Mouse (Mus musculus) ES-Bruce4 (cell line): ENCODE data around the gene Camta1. TPM values are rescaled to one million over a fixed set of nuclear protein-coding genes. Genes with fewer than 3 reads are reported as not detected.

Source experiments
- H3K27ac ChIP-seq: 2 replicates; pipeline ENCODE4 v1.5.1; 2012; ENCODE audit warnings: low read length, inconsistent platforms; ENCODE audit not compliant: insufficient read depth
- H3K27me3 ChIP-seq: 2 replicates; pipeline ENCODE4 v1.6.1; 2012; ENCODE audit warnings: mild to moderate bottlenecking, low read length, inconsistent platforms; ENCODE audit not compliant: control insufficient read depth, poor library complexity, insufficient read depth, severe bottlenecking
- H3K36me3 ChIP-seq: 2 replicates; pipeline ENCODE4 v1.6.1; 2012; ENCODE audit warnings: inconsistent platforms, mild to moderate bottlenecking, low read length, moderate library complexity; ENCODE audit not compliant: control insufficient read depth, poor library complexity, insufficient read depth, severe bottlenecking
- H3K4me1 ChIP-seq: one replicate; pipeline ENCODE4 v1.8.1; 2011; ENCODE audit warnings: low read length; ENCODE audit not compliant: control insufficient read depth, insufficient read depth
- H3K4me3 ChIP-seq: 2 replicates; pipeline ENCODE4 v1.5.1; 2011; ENCODE audit warnings: low read depth, mild to moderate bottlenecking, low read length
- H3K9ac ChIP-seq: 2 replicates; pipeline ENCODE4 v1.6.1; 2012; ENCODE audit warnings: low read depth, mild to moderate bottlenecking, inconsistent platforms; ENCODE audit not compliant: poor library complexity, severe bottlenecking
- H3K9me3 ChIP-seq: replicated peaks from 2 replicates; pipeline ENCODE4 v1.6.1; 2012; ENCODE audit warnings: mild to moderate bottlenecking, low read length, inconsistent platforms; ENCODE audit not compliant: control insufficient read depth, poor library complexity, insufficient read depth, severe bottlenecking
- CTCF ChIP-seq: IDR thresholded peaks from one replicate; pipeline ENCODE4 v1.8.1; 2011; ENCODE audit warnings: low read depth, low read length
- EP300 ChIP-seq: IDR thresholded peaks from 2 replicates; pipeline ENCODE4 v1.6.1; 2011; ENCODE audit warnings: low read depth, low read length; ENCODE audit not compliant: insufficient read depth
- POLR2A ChIP-seq: IDR thresholded peaks from one replicate; pipeline ENCODE4 v1.8.1; 2011; ENCODE audit warnings: low read length; ENCODE audit not compliant: insufficient read depth
- polyA plus RNA-seq: library from polyadenylated mRNA; stranded (reverse); fragments of >200 nt; gene quantifications from 2 replicates; pipeline ENCODE4 v1.2.4, GENCODE M21; 2011; ENCODE audit warnings: low read depth; ENCODE audit not compliant: missing spikeins, insufficient read depth, insufficient read length

Gene Camta1
- polyA plus RNA-seq, 1 experiment = 85.3 TPM

DNA sequence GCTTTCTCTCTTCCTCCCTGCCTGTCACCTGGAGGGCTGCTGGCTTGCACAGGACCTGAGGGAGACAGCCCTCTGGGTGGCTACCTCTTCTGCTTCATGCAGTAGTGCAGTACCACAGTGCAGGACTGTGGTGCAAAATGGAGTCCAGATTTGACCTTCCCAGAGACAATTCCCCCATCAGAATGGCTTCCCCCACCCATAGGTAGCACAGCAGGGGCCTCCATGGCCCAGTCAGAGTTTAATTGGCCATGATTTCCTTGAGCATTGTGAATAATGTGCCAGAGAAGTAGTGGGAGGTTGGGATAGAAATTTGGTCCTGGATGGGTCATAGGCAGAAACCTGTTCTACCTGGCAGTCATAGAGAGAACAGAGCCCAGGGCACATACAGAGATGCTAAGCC is 136.8 kb downstream of the Camta1 start:
- no peaks in the 10 kb centered on the region for H3K36me3 ChIP-seq
- no peaks in the 10 kb centered on the region for H3K4me1 ChIP-seq
- TF ChIP-seq CTCF (no peak), POLR2A (no peak), EP300 (no peak)
- H3K27ac ChIP-seq = no peak overlapping the region
- H3K27me3 ChIP-seq = no peaks in the 10 kb centered on the region
- no peak overlapping the region for H3K9ac ChIP-seq
- H3K4me3 ChIP-seq = no peak overlapping the region
- no peaks in the 10 kb centered on the region for H3K9me3 ChIP-seq

DNA sequence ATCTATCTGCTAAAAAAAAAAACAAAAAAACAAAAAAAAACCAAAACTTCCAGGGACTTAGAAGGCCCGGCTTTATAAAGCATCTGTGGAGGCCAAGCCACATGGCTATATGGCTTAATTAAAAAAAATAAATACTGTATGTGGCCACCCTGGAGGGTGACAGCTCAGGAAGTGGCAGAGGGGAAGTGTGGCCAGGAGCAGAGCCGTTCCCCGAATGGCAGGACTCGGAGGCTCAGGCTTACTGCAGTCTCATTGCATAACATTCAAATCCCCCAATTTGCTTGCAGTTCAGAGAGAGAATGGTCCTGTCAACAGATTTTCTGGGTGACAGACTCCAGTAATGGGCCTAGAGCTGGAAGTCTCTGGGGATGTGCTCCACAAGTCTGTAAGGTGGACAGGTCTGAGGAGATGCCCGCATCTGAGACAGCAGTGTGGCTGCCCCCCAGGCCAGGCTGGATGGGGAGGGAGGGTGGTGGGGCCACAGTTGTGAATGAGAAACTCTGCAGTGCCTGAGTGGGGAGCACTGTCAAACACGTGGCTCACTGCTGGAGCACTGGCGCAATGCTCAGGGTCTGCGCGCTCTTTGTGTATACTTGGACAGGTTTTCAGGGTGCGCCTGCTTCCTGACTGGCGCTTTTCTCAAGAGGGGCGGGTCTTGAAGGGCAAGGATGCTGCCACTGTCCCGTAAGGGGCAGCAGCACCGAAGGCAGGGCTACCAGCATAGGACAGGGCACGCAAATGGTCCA is 140.8 kb downstream of the Camta1 start:
- no peak overlapping the region for H3K9ac ChIP-seq
- H3K9me3 ChIP-seq = no peaks in the 10 kb centered on the region
- no peak overlapping the region for H3K4me3 ChIP-seq
- H3K27ac ChIP-seq = no peak overlapping the region
- H3K36me3 ChIP-seq = no peaks in the 10 kb centered on the region
- H3K27me3 ChIP-seq = no peaks in the 10 kb centered on the region
- no peaks in the 10 kb centered on the region for H3K4me1 ChIP-seq
- TF ChIP-seq CTCF (no peak), POLR2A (no peak), EP300 (no peak)

DNA sequence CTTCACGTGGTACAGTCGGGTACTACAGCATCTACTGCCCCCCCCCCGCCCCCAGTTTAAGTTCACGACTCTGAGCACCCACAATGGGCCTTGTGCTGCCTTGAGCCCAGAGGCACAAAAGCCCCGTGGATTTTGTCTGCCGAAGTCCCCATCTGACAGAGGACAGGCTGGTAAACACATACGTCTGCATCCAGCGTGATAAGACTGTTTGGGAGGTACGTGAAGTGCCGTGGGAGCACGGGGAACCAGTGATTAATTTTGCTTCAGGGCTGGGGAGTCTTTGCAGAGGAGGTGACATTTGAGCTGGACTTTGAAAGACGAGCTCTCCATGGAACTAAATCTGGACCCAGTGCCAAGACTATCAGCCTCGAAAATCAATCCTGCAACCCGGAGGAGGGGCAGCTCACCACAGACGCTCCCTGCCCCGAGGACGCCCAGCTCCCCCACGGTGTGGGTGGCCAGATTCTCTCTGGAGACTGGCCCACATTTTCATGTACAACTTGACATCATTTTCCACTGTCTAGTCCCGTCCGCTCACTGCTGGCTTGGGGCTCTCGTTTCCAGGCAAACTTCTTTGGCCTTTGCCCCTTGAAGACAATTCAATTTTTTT is 142.7 kb downstream of the Camta1 start:
- H3K9ac ChIP-seq = no peak overlapping the region
- no peaks in the 10 kb centered on the region for H3K9me3 ChIP-seq
- H3K27ac ChIP-seq = no peak overlapping the region
- H3K4me1 ChIP-seq = no peaks in the 10 kb centered on the region
- H3K4me3 ChIP-seq = no peak overlapping the region
- H3K27me3 ChIP-seq = no peaks in the 10 kb centered on the region
- TF ChIP-seq POLR2A = no peak
- TF ChIP-seq CTCF = no peak
- no peak for TF ChIP-seq EP300
- H3K36me3 ChIP-seq = no peaks in the 10 kb centered on the region

DNA sequence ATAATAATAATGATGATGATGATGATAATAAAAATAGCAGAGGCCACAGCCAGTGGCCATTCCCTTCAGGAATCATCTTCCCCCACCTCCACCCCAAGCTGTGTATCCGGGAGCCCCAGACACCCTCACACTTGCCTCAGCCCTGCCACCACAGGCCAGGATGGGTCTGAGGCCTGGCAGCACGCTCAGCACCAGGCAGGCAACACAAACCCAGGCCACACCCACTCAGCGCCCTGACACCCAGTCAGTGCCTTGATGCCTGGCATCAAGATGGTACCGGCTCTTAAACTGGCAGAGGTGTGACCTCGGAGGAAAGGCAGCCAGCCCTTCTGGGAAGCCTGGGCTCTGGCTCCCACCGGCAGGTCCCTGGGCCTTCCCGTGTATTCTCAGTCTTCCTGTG is 143.8 kb downstream of the Camta1 start:
- H3K9ac ChIP-seq = no peak overlapping the region
- H3K27ac ChIP-seq = no peak overlapping the region
- no peaks in the 10 kb centered on the region for H3K4me1 ChIP-seq
- TF ChIP-seq CTCF (no peak), EP300 (no peak), POLR2A (no peak)
- no peaks in the 10 kb centered on the region for H3K27me3 ChIP-seq
- no peaks in the 10 kb centered on the region for H3K9me3 ChIP-seq
- no peaks in the 10 kb centered on the region for H3K36me3 ChIP-seq
- H3K4me3 ChIP-seq = no peak overlapping the region

DNA sequence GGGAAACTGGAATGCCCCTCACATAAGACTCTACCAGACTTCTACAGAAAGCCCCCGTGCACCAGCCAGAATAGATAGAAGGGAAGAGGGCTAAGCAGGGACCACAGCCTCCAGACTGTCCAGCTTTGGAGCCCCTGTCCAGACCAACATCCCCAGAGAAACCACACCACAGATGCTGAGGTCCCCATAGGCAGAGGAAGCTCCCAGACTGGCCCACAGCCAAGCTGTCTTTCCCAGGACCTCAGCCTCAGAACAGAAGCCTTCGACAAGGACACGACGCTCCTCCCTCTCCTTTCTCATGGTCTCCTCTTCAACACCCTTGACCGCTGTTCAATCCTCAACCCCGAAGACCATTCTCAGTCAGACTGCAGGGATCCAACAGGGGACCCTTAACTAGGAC is 148.0 kb downstream of the Camta1 start:
- H3K4me3 ChIP-seq = no peak overlapping the region
- H3K36me3 ChIP-seq = no peaks in the 10 kb centered on the region
- H3K27ac ChIP-seq = no peak overlapping the region
- H3K9me3 ChIP-seq = no peaks in the 10 kb centered on the region
- no peak for TF ChIP-seq POLR2A
- no peaks in the 10 kb centered on the region for H3K27me3 ChIP-seq
- H3K9ac ChIP-seq = no peak overlapping the region
- H3K4me1 ChIP-seq = no peaks in the 10 kb centered on the region

DNA sequence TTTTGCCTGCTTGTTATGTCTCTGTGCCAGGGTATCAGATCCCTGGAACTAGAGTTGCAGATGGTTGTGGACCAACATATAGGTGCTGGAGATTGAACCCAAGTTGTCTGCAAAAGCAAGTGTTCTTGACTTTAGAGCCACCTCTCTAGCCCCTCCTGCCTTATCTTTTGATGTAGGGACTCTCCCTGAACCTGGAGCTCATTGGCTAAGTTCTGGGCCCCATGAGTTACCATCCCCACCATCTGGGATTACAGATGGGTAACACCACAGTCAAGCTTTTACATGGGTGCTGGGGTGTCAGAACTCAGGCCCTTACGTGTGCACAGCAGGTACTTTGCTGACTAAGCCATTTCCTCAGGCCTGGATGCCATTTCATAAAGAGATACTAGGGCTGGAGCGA is 150.3 kb downstream of the Camta1 start:
- Histone ChIP-seq H3K27me3 (no peaks in the 10 kb centered on the region), H3K9ac (no peak overlapping the region), H3K27ac (no peak overlapping the region), H3K4me3 (no peak overlapping the region), H3K36me3 (no peaks in the 10 kb centered on the region), H3K9me3 (no peaks in the 10 kb centered on the region), H3K4me1 (no peaks in the 10 kb centered on the region)
- TF ChIP-seq POLR2A (no peak), EP300 (no peak), CTCF (no peak)
